Mouse (Mus musculus): ENCODE measurements around the gene Iqce.

DNA sequence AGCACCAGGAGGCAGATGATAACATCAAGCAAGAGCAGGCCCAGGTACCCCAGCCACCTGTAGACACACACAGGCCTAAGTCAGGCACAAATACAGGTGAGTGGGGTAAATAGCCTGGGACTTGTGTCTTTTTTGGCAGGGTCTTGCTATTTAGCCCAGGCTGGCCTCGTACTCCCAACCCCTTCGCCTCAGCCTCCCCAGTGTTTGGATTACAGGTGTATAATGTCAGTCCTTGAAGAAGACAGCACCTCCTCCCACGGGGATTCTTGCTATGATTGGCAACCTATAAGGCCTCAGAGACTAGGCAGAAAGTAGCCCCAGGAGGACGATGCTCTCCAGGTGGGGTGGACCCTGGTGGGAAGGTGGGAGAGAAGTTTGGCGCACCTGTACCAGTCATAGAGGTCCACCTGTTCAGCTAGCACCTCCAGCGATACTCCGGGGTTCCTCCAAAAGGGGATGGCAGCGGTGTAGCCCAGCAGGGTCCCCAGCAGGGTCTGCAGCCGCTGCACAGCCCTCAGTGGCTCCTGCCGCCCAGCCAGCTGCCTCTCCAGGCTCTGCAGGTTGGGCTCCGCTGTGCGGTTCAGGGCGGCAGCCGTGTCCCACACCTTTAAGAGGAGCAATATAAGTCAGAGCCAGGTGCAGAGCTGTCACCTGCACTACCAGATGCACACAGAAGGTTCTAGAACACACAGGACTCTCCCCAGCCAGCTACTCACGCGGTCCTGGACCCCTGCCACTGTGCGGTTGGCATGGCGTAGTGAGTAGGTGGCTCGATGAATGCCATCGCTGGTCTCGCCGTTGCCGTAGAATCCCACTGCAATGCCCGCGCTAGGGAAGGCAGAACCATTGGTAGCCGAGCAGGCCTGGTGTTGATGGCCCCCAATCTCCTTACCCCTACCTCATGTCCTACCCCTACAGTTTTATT is 67.1 kb downstream of the Iqce start:
- TF ChIP-seq CTCF (conservative IDR thresholded peaks at IDR 0.05; ENCODE audit: insufficient read depth, insufficient read length, low read depth, low read length) (no peak), POLR2A (IDR thresholded peaks at IDR 0.05; ENCODE audit: low read depth, low read length) (no peak)
